Mouse (Mus musculus) skeletal muscle tissue, postnatal 0 days (tissue): ENCODE results near the gene Hist1h3g. TPM values are rescaled to one million over a fixed set of nuclear protein-coding genes. Genes with fewer than 3 reads are reported as not detected.

Source experiments
- microRNA-seq, 2 experiments: library from miRNA; unstranded; fragments of <30 nt; microRNA quantifications; one replicate each; pipeline ENCODE4; 2016
- polyA plus RNA-seq: library from polyadenylated mRNA; unstranded; fragments of >200 nt; fragmentation: Nextera tagmentation; extraction: Ambion mirVana; gene quantifications from 2 replicates; pipeline ENCODE4 v1.2.1, GENCODE M21; 2015

The Hist1h3g gene
- polyA plus RNA-seq, 1 experiment from 2014 or later: 1.00 TPM

Small RNA genes within 50 kb of the gene (microRNA-seq; reads per million reads assigned to microRNA genes)
- 0 reads per million in 2 experiments for gene Gm44297
- 0 reads per million in 2 experiments for gene Gm44359
- gene Gm44394: 0 reads per million in 2 experiments
- 0.10 to 0.42 reads per million in 2 experiments for gene n-TStga1

Other genes starting within 250 kb of the Hist1h3g start
- 18.7 and 18.8 TPM in 2 replicates for gene Zfp322a, start 166.2 kb upstream of the Hist1h3g start, polyA plus RNA-seq
- gene Abt1, start 111.6 kb upstream of the Hist1h3g start, polyA plus RNA-seq: 8.7 and 9.1 TPM in 2 replicates
- gene Btn1a1, start 69.5 kb upstream of the Hist1h3g start, polyA plus RNA-seq: not detected in 2 replicates
- gene Btn2a2, start 46.6 kb upstream of the Hist1h3g start, polyA plus RNA-seq: 0.07 TPM in 1 of 2 replicates, not detected in the other
- 38.5 and 44.1 TPM in 2 replicates for gene Hist1h4h, start 4.4 kb upstream of the Hist1h3g start, polyA plus RNA-seq
- 1.8 and 3.4 TPM in 2 replicates for gene Hist1h2af, start 1.5 kb upstream of the Hist1h3g start, polyA plus RNA-seq
- gene Hist1h2bh, start 8.0 kb downstream of the Hist1h3g start, polyA plus RNA-seq: 0.44 and 0.72 TPM in 2 replicates
- gene Hist1h3f, start 8.6 kb downstream of the Hist1h3g start, polyA plus RNA-seq: 0.50 and 0.59 TPM in 2 replicates
- 0.80 TPM in 1 of 2 replicates, not detected in the other for gene Hist1h4f, start 16.2 kb downstream of the Hist1h3g start, polyA plus RNA-seq
- 0.58 and 0.85 TPM in 2 replicates for gene Hist1h1d, start 17.8 kb downstream of the Hist1h3g start, polyA plus RNA-seq
- 2.3 and 2.8 TPM in 2 replicates for gene Hist1h3e, start 26.9 kb downstream of the Hist1h3g start, polyA plus RNA-seq
- 20.1 and 21.8 TPM in 2 replicates for gene Hist1h2ae, start 35.8 kb downstream of the Hist1h3g start, polyA plus RNA-seq
- gene Hist1h2bg, start 36.0 kb downstream of the Hist1h3g start, polyA plus RNA-seq: 3.8 and 4.3 TPM in 2 replicates
- gene Hist1h2bf, start 38.8 kb downstream of the Hist1h3g start, polyA plus RNA-seq: 1.8 and 2.3 TPM in 2 replicates
- gene Hist1h2ad, start 39.0 kb downstream of the Hist1h3g start, polyA plus RNA-seq: 0.91 TPM in 2 replicates
- 4.4 and 4.9 TPM in 2 replicates for gene Hist1h3d, start 40.3 kb downstream of the Hist1h3g start, polyA plus RNA-seq
- 25.5 and 29.4 TPM in 2 replicates for gene Hist1h4d, start 46.2 kb downstream of the Hist1h3g start, polyA plus RNA-seq
- 4.5 and 5.7 TPM in 2 replicates for gene Hist1h2be, start 85.7 kb downstream of the Hist1h3g start, polyA plus RNA-seq
- 12.7 and 15.0 TPM in 2 replicates for gene Hist1h1e, start 87.1 kb downstream of the Hist1h3g start, polyA plus RNA-seq
- 0.88 and 1.4 TPM in 2 replicates for gene Hist1h2ac, start 148.5 kb downstream of the Hist1h3g start, polyA plus RNA-seq
- 186 and 234 TPM in 2 replicates for gene Hist1h2bc, start 148.8 kb downstream of the Hist1h3g start, polyA plus RNA-seq
- not detected in 2 replicates for gene Hist1h1t, start 160.4 kb downstream of the Hist1h3g start, polyA plus RNA-seq
- gene Hist1h4c, start 163.0 kb downstream of the Hist1h3g start, polyA plus RNA-seq: 1.3 and 2.7 TPM in 2 replicates
- 9.6 and 16.8 TPM in 2 replicates for gene Hfe, start 175.4 kb downstream of the Hist1h3g start, polyA plus RNA-seq
- 191 and 322 TPM in 2 replicates for gene Hist1h1c, start 203.4 kb downstream of the Hist1h3g start, polyA plus RNA-seq
- 0.67 and 1.1 TPM in 2 replicates for gene Hist1h3c, start 210.2 kb downstream of the Hist1h3g start, polyA plus RNA-seq
- gene Hist1h2bb, start 211.3 kb downstream of the Hist1h3g start, polyA plus RNA-seq: 0.82 and 1.4 TPM in 2 replicates
- 10.2 and 10.4 TPM in 2 replicates for gene Hist1h2ab, start 215.7 kb downstream of the Hist1h3g start, polyA plus RNA-seq
- gene Hist1h3b, start 216.8 kb downstream of the Hist1h3g start, polyA plus RNA-seq: 2.4 and 4.3 TPM in 2 replicates
- 0.83 TPM in 1 of 2 replicates, not detected in the other for gene Hist1h4b, start 221.6 kb downstream of the Hist1h3g start, polyA plus RNA-seq
- gene Hist1h4a, start 225.8 kb downstream of the Hist1h3g start, polyA plus RNA-seq: 0.61 and 1.1 TPM in 2 replicates
- 0.85 and 1.7 TPM in 2 replicates for gene Hist1h3a, start 227.0 kb downstream of the Hist1h3g start, polyA plus RNA-seq
- gene Hist1h1a, start 228.2 kb downstream of the Hist1h3g start, polyA plus RNA-seq: 1.2 and 2.0 TPM in 2 replicates
- gene Trim38, start 234.5 kb downstream of the Hist1h3g start, polyA plus RNA-seq: 0.34 and 0.38 TPM in 2 replicates